Mouse (Mus musculus) retina, adult 2 months (tissue): ENCODE measurements around the gene Ccdc171.
"Not testable (repeated sequence)": the region's sequence is repeated elsewhere in the genome, so short reads cannot be mapped to it uniquely, and the experiment has no call there.

Experiments
- DNase-seq: peaks from one replicate; pipeline ENCODE4 v3.0.0-alpha.2; 2012; ENCODE audit warnings: low read depth, low spot score

Gene Ccdc171

GRCm38 (mm10) chr4:83525690-83526055, 328 bp downstream of the Ccdc171 start:
- DNase-seq = no peak

DNA sequence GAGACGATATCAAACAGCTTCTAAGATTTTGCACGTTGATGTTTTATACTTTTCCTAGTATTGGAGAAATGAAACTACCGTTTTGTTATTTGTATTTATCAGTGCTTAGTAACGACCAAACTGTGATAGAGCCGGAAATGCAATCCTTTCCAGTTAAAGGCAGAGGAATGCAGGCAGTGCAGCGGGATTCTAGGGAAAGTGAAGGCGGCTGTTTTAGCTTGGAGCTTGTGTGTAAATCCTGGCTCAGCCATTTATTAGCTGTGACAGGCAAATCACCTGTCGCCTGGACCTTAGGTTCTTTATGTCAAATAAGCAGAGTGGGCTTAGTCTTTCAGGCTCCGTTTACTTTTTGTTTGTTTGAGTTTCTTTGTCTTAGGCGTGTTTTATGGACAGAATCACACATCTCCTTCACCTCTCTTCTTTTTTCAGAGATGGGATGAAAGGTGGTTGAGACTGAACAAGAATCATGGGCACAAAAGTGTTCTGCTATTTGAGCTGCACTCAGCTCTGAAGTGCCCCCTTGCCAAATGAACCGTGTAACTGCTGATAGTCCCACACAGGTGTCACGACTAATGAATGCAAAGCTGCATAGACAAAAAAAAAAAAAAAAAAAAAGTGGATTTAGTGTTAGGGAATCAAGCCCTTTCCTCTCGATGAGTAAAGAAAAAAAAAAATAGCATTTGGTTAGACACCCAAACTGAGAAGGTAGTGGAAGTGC, 1.1 kb downstream of the Ccdc171 start:
- DNase-seq = no peak

DNA sequence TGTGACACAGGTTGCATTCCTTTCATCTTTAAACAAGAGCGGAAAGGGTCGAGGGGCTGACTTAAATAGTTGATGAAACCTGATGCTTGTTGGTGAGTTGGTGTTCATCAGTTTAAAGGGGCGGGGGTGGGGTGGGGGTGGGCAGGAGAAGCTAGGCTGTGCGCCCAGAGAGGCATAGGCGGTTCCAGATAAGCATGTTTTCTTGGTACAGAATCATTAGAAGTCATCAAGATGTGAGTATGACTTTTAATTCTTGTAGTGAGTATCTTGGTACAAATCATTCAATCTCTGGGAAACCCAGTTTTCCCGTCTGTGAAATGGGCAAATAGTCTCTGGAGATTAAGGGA, 1.6 kb downstream of the Ccdc171 start:
- DNase-seq = no peak

- no peak for DNase-seq
Measured at GRCm38 (mm10) chr4:83527921-83528320, 2.6 kb downstream of the Ccdc171 start.

GRCm38 (mm10) chr4:83530060-83530459, 4.7 kb downstream of the Ccdc171 start:
- not testable (repeated sequence) for DNase-seq

DNA sequence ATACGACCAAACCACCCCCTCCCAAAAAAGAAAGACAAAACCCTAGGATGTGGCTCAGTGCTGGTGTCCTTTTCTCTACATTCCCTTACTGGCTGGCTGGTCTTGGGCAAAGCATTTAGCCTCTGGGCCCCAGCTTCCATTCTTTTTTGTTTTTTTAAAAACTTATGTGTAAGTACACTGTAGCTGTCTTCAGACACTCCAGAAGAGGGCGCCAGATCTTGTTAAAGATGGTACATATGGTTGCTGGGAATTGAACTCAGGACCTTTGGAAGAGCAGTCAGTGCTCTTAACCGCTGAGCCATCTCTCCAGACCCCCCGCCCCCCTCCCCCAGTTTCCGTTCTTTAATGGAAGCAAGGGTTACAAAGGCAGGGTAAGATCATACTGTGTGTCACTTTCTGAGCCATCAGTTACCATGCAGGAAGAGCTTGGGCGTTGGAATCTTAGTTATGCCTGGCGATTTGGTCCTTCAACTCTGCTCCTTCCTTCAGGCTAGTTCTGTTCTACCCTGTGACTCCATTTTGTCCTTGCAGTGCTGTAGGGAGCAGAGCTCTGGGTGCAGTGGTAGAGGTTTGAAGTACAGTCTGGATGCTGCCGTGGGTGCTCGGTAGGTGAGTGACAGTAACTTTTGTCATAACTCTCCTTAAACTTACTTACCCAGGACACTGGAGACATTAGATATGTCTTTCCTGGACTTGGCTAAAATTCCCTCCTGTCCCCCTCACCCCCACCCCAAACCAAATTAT, 8.0 kb downstream of the Ccdc171 start:
- no peak for DNase-seq

- DNase-seq = no peak
Measured at GRCm38 (mm10) chr4:83534024-83534423, 8.7 kb downstream of the Ccdc171 start.

GRCm38 (mm10) chr4:83549501-83549900, 24.2 kb downstream of the Ccdc171 start:
- no peak for DNase-seq

DNA sequence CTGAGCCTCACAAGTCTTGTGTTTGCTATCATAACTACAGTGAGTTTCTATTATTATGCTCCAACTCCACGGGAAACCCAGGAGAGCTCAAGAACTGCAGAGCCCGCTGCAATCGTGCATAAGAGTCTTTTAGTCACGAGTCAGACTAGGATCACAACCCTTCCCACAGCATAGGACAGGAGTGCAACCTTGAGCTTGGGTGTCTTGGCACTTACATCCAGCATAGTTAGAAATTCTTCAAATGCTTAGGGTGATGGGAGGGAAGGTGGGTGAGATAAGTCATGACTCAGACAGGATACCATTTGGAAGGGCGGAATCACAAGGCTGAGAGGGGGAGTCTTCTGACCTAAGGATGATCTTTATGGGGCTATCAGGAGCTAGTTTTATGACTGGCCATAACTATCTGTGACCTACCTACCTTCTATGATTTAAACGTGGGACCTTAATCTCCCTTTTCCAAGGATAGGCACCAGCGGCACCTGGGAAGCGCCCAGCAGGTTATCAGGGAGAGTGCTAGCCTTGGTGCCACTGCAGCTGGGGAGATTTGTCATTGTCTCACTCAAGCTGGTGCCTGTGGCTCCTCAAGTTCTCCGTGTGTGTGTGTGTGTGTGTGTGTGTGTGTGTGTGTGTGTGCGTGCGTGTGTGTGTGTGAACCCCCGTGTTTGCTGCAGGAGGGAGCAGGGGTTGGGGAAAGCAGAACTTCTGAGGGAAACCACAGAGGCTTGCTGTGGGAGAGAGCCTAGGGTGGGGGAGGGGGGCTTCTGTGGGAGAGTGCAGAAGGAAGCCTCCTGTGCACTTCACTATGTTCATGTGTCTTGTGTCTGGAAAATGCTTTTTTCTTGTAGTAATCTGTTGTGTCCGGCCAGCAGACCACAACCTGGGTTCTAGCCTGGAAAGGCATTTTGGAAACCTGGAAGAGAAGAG, 42.1 kb downstream of the Ccdc171 start:
- DNase-seq = no peak

- DNase-seq = not testable (repeated sequence)
Measured at GRCm38 (mm10) chr4:83568145-83568544, 42.8 kb downstream of the Ccdc171 start.

- no peak for DNase-seq
Measured at GRCm38 (mm10) chr4:83570569-83570968, 45.2 kb downstream of the Ccdc171 start.

DNA sequence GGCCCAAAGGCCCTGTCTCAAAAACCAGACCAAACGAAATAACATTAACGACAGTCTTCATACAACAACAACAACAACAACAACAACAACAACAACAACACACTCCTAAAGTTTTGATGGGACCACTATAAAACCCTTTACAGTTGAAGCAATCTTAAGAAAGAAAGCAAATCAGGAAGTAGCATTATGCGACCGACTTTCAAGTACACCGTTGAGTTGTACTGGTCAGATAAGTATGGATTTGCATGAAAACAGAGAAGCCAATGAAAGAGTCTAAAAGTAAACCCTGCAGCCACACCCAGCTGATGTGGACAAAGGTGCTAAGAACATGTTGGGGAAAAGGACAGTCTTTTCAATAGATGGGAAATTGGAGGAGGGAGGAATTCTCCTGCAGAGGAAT, 45.7 kb downstream of the Ccdc171 start:
- no peak for DNase-seq

DNA sequence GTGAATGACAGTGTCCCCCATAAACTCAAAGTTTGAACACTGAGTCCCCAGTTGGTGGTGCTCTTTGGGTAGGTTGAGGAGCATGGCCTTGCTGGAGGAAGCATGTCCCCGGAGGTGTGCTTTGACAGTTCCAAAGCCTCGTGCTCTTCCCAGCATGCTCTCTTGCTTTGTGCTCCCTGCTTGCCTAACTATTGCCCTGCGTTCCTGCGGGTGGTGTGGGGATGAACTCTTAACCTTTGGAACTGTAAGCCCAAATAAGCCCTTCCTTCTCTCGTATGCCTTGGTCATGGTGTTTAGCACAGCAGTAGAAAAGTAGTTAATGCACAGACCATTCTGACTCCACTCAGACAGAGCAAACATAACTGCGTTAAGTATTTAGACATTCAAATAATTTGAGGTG, 47.2 kb downstream of the Ccdc171 start:
- DNase-seq = no peak

DNA sequence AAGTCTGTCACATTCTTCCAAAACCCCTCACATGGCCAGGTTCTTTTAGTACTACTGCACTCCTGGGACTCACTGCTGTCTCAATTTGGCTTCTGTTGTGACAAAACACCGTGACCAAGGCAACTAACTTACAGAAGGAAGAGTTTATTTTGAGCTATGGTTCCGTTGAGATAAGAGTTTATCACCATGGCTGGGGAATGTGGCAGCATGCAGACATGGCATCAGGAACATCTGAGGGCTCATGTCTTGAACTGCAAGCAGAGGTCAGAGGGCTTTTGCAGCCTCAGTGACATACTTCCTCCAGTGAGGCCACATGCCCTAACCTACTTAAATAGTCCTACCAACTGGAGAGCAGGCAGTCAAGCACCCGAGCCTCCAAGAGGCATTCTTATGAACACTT, 51.0 kb downstream of the Ccdc171 start:
- DNase-seq = no peak

GRCm38 (mm10) chr4:83580157-83580556, 54.8 kb downstream of the Ccdc171 start:
- no peak for DNase-seq

DNA sequence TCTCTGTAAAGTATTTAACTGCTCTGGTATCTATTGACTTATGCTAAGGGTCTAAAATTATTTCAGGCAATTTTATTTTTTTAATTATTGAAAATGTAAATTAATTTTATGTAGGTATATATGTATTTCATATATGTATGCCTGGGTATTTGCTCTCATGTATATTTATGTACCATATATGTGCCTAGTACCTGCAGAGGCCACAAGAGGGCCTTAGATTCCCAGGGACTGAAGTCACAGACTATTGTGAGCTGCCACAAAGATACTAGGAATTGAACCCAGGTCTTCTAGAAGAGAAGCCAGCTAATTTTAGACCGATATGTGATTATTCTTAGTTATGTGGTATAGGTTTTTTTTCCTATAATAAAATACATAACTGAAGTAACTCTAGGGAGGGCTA, 62.2 kb downstream of the Ccdc171 start:
- no peak for DNase-seq

GRCm38 (mm10) chr4:83596486-83596885, 71.1 kb downstream of the Ccdc171 start:
- DNase-seq = peak; percentile 16

- DNase-seq = no peak
Measured at GRCm38 (mm10) chr4:83611111-83611510, 85.8 kb downstream of the Ccdc171 start.

DNA sequence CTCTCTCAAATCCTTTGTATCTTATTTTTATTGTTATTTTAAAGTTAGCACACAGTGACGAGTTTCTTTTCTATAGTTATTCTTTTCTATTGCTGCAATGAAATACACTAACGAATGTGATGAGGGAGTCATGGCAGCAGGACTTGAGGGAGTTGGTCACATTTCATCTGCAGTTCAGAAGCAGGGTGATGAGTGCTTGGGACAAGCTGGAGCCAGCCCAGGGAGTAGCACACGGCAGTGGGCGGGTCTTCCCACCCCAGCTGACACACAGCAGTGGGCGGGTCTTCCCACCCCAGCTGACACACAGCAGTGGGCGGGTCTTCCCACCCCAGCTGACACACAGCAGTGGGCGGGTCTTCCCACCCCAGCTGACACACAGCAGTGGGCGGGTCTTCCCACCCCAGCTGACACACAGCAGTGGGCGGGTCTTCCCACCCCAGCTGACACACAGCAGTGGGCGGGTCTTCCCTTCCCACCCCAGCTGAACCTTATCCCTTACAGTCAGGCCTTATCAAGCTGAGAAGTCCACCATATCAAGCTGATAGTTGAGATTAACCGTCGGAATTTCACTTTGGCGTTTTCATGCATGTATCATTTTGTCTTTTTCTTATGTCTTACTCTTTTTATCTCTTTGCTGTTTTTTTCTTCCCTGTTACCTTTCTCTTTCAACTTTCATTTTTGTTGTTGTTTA, 97.8 kb downstream of the Ccdc171 start:
- DNase-seq = not testable (repeated sequence)

DNA sequence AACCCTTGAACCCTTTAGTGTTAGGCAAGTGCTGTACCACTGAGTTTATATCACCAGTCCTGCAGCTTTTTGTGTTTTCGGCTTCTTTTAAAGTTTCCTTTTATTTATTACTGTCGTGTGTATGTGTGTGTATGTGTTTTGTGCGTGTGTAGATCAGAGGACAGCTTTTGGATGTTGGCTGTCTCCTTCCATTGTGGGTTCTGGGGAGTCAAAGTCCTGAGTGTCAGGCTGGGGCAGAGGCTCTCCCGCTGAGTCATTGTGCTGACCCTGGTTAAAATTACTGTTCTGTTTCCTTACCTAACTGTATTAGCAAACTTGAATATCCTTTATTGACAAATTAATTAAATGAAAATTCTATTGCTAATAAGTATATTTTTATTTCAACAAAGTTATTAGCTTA, 98.4 kb downstream of the Ccdc171 start:
- no peak for DNase-seq

DNA sequence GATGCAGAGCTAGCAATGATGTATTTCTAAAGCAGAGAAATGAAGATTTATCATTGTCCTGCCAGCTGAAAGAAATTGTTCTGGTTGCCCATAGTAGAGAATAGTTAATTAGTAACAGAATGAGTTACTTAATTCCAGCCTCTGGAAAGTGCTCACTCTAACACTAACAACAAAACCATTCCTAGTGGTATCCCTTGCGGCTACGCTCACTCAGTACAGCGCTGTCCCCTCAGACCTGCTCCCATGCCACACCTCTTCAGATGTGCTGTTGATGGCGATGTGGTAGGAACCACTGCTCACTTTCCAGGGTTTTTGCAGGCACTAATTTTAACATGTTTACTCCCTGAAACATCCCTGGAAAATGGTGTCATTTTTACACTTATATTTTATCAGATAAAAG, 126.1 kb downstream of the Ccdc171 start:
- no peak for DNase-seq

DNA sequence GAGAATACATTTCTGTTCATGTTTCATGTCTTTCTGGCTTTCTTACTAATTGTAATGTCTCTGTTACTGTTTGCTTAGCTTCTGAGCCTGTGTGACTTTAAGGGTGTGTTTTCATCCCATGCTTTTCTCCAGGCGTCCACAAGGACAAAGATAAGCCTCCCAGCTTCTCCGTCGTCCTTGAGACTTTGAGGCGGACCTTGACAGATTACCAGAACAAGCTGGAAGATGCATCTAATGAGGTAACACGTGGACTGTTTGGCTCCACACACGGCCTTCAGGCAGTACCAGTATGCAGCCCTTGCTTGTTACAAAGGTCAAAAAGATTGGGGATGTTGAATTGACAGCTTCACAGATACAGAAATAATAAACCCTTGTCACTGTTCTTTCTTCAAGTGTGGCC, 130.1 kb downstream of the Ccdc171 start:
- DNase-seq = no peak
